Mouse (Mus musculus) neural tube, embryonic 13.5 days (tissue): Measurements from ENCODE around the gene Hist1h3d. TPM values are rescaled to one million over a fixed set of nuclear protein-coding genes. Genes with fewer than 3 reads are reported as not detected.
"Not testable (repeated sequence)": the region's sequence is repeated elsewhere in the genome, so short reads cannot be mapped to it uniquely, and the experiment has no call there.

ENCODE experiments used
- ATAC-seq: fragments of 200-750 bp; cut with Nextera tagmentation; 2 replicates; pipeline ENCODE4 v1.8.0; 2017; ENCODE audit warnings: low read depth, mild to moderate bottlenecking, moderate TSS enrichment, moderate library complexity
- H3K27ac ChIP-seq: fragments of 300-500 bp; sonication (generic); replicated peaks from 2 replicates; pipeline ENCODE4 v1.5.1; 2015; ENCODE audit warnings: moderate library complexity, mild to moderate bottlenecking, inconsistent platforms
- H3K27me3 ChIP-seq: fragments of 300-500 bp; sonication (generic); 2 replicates; pipeline ENCODE4 v1.6.1; 2015; ENCODE audit warnings: mild to moderate bottlenecking, inconsistent platforms
- H3K36me3 ChIP-seq: fragments of 300-500 bp; sonication (generic); 2 replicates; pipeline ENCODE4 v1.6.1; 2015; ENCODE audit warnings: mild to moderate bottlenecking, inconsistent platforms
- H3K4me1 ChIP-seq: fragments of 300-500 bp; sonication (generic); replicated peaks from 2 replicates; pipeline ENCODE4 v1.6.1; 2015; ENCODE audit warnings: inconsistent platforms
- H3K4me2 ChIP-seq: fragments of 300-500 bp; sonication (generic); 2 replicates; pipeline ENCODE4 v1.6.1; 2015; ENCODE audit warnings: inconsistent platforms, mild to moderate bottlenecking, moderate library complexity
- H3K4me3 ChIP-seq: fragments of 300-500 bp; sonication (generic); 2 replicates; pipeline ENCODE4 v1.5.1; 2015; ENCODE audit warnings: mild to moderate bottlenecking, inconsistent platforms
- H3K9ac ChIP-seq: fragments of 300-500 bp; sonication (generic); 2 replicates; pipeline ENCODE4 v1.6.1; 2015; ENCODE audit warnings: moderate library complexity, mild to moderate bottlenecking, inconsistent platforms
- H3K9me3 ChIP-seq: fragments of 300-500 bp; sonication (generic); 2 replicates; pipeline ENCODE4 v1.6.1; 2016; ENCODE audit warnings: inconsistent platforms
- WGBS: fragments of 180-500 bp; shearing (Covaris S2); methylation state at CpG from one replicate; pipeline ENCODE4 v1.1.7; 2015; 5-methylcytosine and 5-hydroxymethylcytosine counted together
- polyA plus RNA-seq: library from polyadenylated mRNA; unstranded; fragments of >200 nt; fragmentation: Nextera tagmentation; extraction: Ambion mirVana; gene quantifications from 2 replicates; pipeline ENCODE4 v1.2.1, GENCODE M21; 2015

Gene Hist1h3d
- polyA plus RNA-seq: 0.63 and 2.0 TPM in 2 replicates

DNA sequence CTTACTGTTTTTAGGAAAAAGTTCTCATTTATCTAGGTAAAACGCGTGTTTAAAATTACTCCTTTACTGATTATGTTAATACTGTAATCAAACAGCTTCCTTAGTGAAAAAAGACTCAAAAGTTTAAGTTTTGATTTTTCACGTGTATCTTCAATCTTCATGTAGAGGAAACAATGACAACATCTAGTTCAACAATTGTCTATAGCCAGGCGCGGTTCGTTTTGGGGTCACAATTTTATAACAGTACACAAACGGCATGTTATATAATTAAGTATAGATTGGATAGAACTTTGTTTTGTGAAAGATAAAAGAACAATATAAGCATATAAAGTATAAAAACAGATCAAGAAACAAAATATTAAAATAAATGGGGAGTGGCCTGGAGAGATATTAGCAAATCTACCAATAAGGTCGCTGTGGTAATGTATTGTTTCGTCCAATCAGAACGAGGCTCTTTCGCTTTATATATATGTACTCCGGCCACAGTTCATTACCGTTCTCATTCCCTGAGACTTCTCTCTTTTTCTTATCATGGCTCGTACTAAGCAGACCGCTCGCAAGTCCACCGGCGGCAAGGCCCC lies at the start of gene Hist1h3d:
Hist1h3d (plus strand) TSS at position 493 of the 581 bp plus-strand sequence.
- H3K4me3 ChIP-seq: peak within 1 kb of the TSS; percentile 42
- no peaks in the 10 kb centered on the region for H3K27me3 ChIP-seq
- peak within 1 kb of the TSS; percentile 84 for H3K27ac ChIP-seq
- WGBS: under 1% methylated on average over 18 of the region's 18 CpGs
- H3K9ac ChIP-seq: peak within 1 kb of the TSS; percentile 78
- H3K9me3 ChIP-seq: no peaks in the 10 kb centered on the region
- H3K4me1 ChIP-seq: peaks cover 38% of the 10 kb centered on the region
- peak within 1 kb of the TSS; percentile 81 for H3K4me2 ChIP-seq
- H3K36me3 ChIP-seq: no peaks in the 10 kb centered on the region
- peak; percentile 60 for ATAC-seq

GRCm38 (mm10) chr13:23525901-23526300 lies 49.7 kb upstream of the Hist1h3d start:
- H3K9me3 ChIP-seq: no peaks in the 10 kb centered on the region
- no peak overlapping the region for H3K9ac ChIP-seq
- WGBS: 4% methylated on average over 10 of the region's 10 CpGs
- H3K27ac ChIP-seq: no peak overlapping the region
- peak overlapping the region; percentile 48 for H3K4me3 ChIP-seq
- H3K27me3 ChIP-seq: no peaks in the 10 kb centered on the region
- no peak for ATAC-seq
- H3K4me2 ChIP-seq: peak overlapping the region; percentile 55
- peaks cover 28% of the 10 kb centered on the region for H3K4me1 ChIP-seq
- no peaks in the 10 kb centered on the region for H3K36me3 ChIP-seq

GRCm38 (mm10) chr13:23526312-23526711 lies 49.3 kb upstream of the Hist1h3d start:
- peaks cover 28% of the 10 kb centered on the region for H3K4me1 ChIP-seq
- peak overlapping the region; percentile 72 for H3K9ac ChIP-seq
- peak overlapping the region; percentile 83 for H3K27ac ChIP-seq
- WGBS: 1% methylated on average over 17 of the region's 17 CpGs
- H3K4me2 ChIP-seq: peak overlapping the region; percentile 55
- H3K9me3 ChIP-seq: no peaks in the 10 kb centered on the region
- no peaks in the 10 kb centered on the region for H3K36me3 ChIP-seq
- ATAC-seq: 0 out of 2 replicates have a peak, but pooled peaks have one; percentile 21
- no peaks in the 10 kb centered on the region for H3K27me3 ChIP-seq
- peak overlapping the region; percentile 48 for H3K4me3 ChIP-seq

GRCm38 (mm10) chr13:23529005-23529404 lies 46.6 kb upstream of the Hist1h3d start:
- 35% methylated on average over 5 of the region's 5 CpGs for WGBS
- no peaks in the 10 kb centered on the region for H3K9me3 ChIP-seq
- no peak overlapping the region for H3K9ac ChIP-seq
- no peak overlapping the region for H3K27ac ChIP-seq
- ATAC-seq: no peak
- peak overlapping the region; percentile 74; the same call in 1 of the 2 replicates for H3K4me2 ChIP-seq
- H3K4me1 ChIP-seq: peaks cover 45% of the 10 kb centered on the region
- H3K4me3 ChIP-seq: no peak overlapping the region
- no peaks in the 10 kb centered on the region for H3K27me3 ChIP-seq
- no peaks in the 10 kb centered on the region for H3K36me3 ChIP-seq

DNA sequence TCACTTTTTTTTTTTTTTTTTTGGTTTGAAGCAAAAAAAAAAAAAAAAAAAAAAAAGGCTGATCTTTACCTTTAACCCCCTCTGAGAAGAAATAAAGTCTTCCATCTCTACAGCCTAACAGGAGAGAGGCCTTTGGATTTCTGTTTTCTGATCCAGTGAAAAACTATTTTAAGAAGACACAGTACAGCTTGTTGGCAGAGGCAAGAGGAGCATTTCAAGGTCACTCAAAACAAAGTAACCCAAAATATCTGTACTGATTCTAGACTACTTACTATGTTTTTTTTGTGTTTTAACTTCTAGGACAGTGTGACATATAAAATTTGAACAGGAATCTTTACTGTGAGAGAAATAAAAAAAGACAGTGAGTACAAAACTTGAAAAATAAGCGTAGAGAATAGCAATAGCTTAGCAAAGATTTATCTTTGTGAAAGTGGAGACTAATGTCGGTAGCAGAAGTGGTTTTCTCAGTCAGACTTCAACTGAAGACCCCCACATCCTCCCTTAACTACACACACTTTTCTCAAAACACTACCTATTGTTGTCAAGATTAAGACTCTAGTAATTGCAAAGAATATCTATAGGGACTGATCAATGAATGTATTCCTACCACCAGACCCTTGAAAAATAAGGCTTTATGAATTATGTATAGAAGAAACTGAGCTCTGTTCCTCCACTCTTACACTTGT lies 45.9 kb upstream of the Hist1h3d start:
- Histone ChIP-seq H3K4me1 (peaks cover 51% of the 10 kb centered on the region), H3K4me2 (peak overlapping the region; percentile 74), H3K27ac (peak overlapping the region; percentile 96), H3K9me3 (no peaks in the 10 kb centered on the region), H3K4me3 (peak overlapping the region; percentile 59), H3K27me3 (no peaks in the 10 kb centered on the region), H3K9ac (peak overlapping the region; percentile 85), H3K36me3 (no peaks in the 10 kb centered on the region)
- ATAC-seq: no peak
- 30% methylated on average over 2 of the region's 2 CpGs for WGBS

DNA sequence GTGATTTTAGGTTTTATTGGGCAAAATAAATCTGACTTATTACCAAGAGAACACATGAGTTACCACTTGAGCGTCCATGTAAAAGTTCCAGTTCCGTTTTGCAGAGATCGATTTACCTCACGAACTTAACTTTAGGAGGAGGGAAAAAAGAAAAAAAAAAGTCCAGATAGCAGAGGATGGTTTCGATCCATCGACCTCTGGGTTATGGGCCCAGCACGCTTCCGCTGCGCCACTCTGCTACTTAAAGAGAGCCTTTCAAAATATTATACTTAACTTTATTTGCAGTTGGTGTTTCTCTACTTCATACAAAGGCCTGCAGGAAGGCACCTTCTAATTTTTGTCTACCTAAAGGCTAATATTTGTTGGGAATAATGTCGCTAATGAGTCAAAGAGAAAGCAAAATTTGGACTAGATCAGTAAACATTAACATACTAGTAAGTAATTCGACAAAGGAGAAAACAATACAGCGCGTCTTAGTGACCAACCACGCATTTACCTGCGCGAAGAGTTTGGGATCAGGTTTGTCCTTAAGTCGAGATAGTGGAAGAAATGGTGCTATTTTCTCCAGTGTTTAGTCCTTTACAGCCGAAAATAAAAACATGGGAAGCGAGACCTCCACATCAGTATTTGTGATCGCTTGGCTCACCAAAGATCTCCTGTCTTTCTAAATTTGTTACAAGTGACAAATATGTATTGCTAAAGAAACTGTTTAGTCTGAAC lies 45.2 kb upstream of the Hist1h3d start:
- peaks cover 50% of the 10 kb centered on the region for H3K4me1 ChIP-seq
- no peaks in the 10 kb centered on the region for H3K9me3 ChIP-seq
- no peaks in the 10 kb centered on the region for H3K27me3 ChIP-seq
- peak overlapping the region; percentile 85 for H3K9ac ChIP-seq
- peak overlapping the region; percentile 96 for H3K27ac ChIP-seq
- ATAC-seq: no peak
- peak overlapping the region; percentile 59 for H3K4me3 ChIP-seq
- H3K4me2 ChIP-seq: peak overlapping the region; percentile 74
- no peaks in the 10 kb centered on the region for H3K36me3 ChIP-seq
- under 1% methylated on average over 20 of the region's 20 CpGs for WGBS

DNA sequence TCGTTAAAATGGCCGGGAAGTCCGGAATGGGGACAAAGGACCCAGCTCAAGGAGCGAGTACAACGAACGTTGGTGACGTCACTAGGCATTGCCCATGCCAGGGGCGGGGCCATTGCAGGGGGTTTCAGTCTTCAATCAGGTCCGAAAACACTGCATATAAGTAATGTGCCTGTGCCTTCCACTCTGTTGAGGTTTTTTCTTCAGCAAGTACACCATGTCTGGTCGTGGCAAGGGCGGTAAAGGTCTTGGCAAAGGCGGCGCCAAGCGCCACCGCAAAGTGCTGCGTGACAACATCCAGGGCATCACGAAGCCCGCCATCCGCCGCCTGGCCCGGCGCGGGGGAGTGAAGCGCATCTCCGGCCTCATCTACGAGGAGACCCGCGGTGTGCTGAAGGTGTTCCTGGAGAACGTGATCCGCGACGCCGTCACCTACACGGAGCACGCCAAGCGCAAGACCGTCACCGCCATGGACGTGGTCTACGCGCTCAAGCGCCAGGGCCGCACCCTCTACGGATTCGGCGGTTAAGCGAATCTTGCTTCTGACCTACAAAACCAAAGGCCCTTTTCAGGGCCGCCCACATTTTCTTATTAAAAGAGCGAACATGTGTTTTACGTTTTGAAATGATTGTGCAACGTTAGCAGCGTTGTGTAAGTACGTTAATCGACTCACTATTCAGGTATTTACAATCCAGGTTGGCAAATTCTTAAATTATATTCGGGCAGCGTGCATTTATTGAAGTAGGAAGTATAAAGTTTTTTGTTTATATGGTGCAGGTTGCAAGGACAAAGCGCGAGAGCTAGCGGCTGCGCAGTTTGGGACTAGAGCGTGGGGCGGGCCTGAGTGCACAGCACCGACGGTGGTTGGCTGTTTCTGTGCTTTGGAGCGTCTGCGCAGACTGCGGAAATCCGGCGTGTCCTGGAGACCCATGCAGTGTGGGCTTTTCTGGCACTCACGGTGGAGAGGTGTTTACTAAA lies 44.4 kb upstream of the Hist1h3d start, which contains the start of gene Hist1h4h:
Hist1h4h (plus strand) TSS at position 150 of the 975 bp plus-strand sequence.
- ATAC-seq: peak; percentile 93
- no peaks in the 10 kb centered on the region for H3K9me3 ChIP-seq
- H3K27ac ChIP-seq: peak within 1 kb of the TSS; percentile 96
- H3K4me1 ChIP-seq: peaks cover 51% of the 10 kb centered on the region
- peak within 1 kb of the TSS; percentile 59 for H3K4me3 ChIP-seq
- H3K27me3 ChIP-seq: no peaks in the 10 kb centered on the region
- H3K9ac ChIP-seq: peak within 1 kb of the TSS; percentile 85
- peak within 1 kb of the TSS; percentile 74 for H3K4me2 ChIP-seq
- no peaks in the 10 kb centered on the region for H3K36me3 ChIP-seq
- WGBS: under 1% methylated on average over 62 of the region's 70 CpGs

GRCm38 (mm10) chr13:23532262-23533075 lies 43.1 kb upstream of the Hist1h3d start:
- no peak for ATAC-seq
- H3K36me3 ChIP-seq: no peaks in the 10 kb centered on the region
- WGBS: 23% methylated on average over 9 of the region's 9 CpGs
- H3K9me3 ChIP-seq: no peaks in the 10 kb centered on the region
- H3K4me3 ChIP-seq: peak overlapping the region; percentile 59
- no peaks in the 10 kb centered on the region for H3K27me3 ChIP-seq
- H3K9ac ChIP-seq: peak overlapping the region; percentile 85
- H3K4me2 ChIP-seq: peak overlapping the region; percentile 74
- H3K27ac ChIP-seq: peak overlapping the region; percentile 96; the same call in 1 of the 2 replicates
- H3K4me1 ChIP-seq: peaks cover 58% of the 10 kb centered on the region

- not testable (repeated sequence) for H3K27me3 ChIP-seq, H3K9me3 ChIP-seq, H3K36me3 ChIP-seq
- Histone ChIP-seq H3K4me2 (peak within 1 kb of the TSS; percentile 74), H3K27ac (peak within 1 kb of the TSS; percentile 84), H3K4me3 (peak within 1 kb of the TSS; percentile 59), H3K9ac (peak within 1 kb of the TSS; percentile 85), H3K4me1 (peaks cover 54% of the 10 kb centered on the region)
- peak; percentile 15; the same call in 1 of the 2 replicates for ATAC-seq
- WGBS: under 1% methylated on average over 25 of the region's 53 CpGs
Measured at GRCm38 (mm10) chr13:23533560-23534367, 41.8 kb upstream of the Hist1h3d start, which contains the start of gene Hist1h2af. Hist1h2af (plus strand) TSS chr13:23533906.
